Mouse (Mus musculus): ENCODE measurements at regions not wholly inside any gene's neighbourhood (a gene's known extent, or its start where the extent isn't known, plus 50 kb on each side); places are given as distances from the start of the nearest gene placed in this dataset.
A peak's percentile ranks its signal among the peaks of the same experiment; 100 is the strongest.

DNA sequence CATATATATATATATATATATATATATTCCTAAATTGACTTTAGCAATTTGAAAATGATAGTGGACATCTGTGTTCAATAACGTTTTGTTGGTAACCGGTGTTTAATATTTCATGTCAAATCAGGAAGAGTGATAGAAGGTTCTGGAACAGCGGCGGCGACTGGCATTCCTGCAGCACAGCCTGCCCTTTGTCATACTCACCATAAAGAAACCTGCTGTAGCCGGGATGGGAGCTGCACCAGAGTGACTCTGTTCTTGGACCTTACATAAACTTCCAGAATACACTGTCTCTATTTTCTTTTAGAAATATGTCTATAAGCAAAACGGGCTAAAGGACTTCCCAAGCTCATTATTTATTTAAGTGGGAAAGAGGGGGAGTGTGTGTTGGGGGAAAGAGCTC is 731.5 kb downstream of the Egfem1 start:
- Histone ChIP-seq H3K9ac (ENCODE audit: low read depth, low read length) (no peak overlapping the region), H3K4me1 (ENCODE audit: control insufficient read depth, insufficient read depth, low read length) (no peaks in the 10 kb centered on the region), H3K36me3 (ENCODE audit: control insufficient read depth, insufficient read depth, low read length) (no peaks in the 10 kb centered on the region), H3K27me3 (ENCODE audit: control insufficient read depth, insufficient read depth, low read length) (no peaks in the 10 kb centered on the region), H3K4me3 (no peak overlapping the region), H3K27ac (no peak overlapping the region), H3K79me2 (replicated peaks; ENCODE audit: control insufficient read depth, insufficient read depth, low read length) (no peaks in the 10 kb centered on the region)
- intact Hi-C loops (cut with DNase I) = loop anchor here (1.0 to 10.0 kb wide), 3 partner anchors 184 to 702 kb away; no protein-coding TSS in a partner anchor
- no peak for DNase-seq
- TF ChIP-seq POLR2A (IDR thresholded peaks at IDR 0.05; ENCODE audit: insufficient read depth, low read depth, low read length) (no peak), CTCF (IDR thresholded peaks at IDR 0.05) (no peak), EP300 (IDR thresholded peaks at IDR 0.05; ENCODE audit: insufficient read depth, low read depth, low read length) (no peak)
- 55% methylated on average over 7 of the region's 7 CpGs for WGBS

- DNase-seq = no peak
Measured at GRCm38 (mm10) chr3:29812480-29813240, 730.8 kb downstream of the Egfem1 start.

GRCm38 (mm10) chr3:29806046-29806445 is 724.2 kb downstream of the Egfem1 start:
- Histone ChIP-seq H3K27ac (no peak overlapping the region), H3K27me3 (ENCODE audit: control insufficient read depth, insufficient read depth, low read length) (no peaks in the 10 kb centered on the region), H3K79me2 (replicated peaks; ENCODE audit: control insufficient read depth, insufficient read depth, low read length) (no peaks in the 10 kb centered on the region), H3K4me3 (no peak overlapping the region), H3K36me3 (ENCODE audit: control insufficient read depth, insufficient read depth, low read length) (no peaks in the 10 kb centered on the region), H3K4me1 (ENCODE audit: control insufficient read depth, insufficient read depth, low read length) (no peaks in the 10 kb centered on the region), H3K9ac (ENCODE audit: low read depth, low read length) (no peak overlapping the region)
- TF ChIP-seq POLR2A (IDR thresholded peaks at IDR 0.05; ENCODE audit: insufficient read depth, low read depth, low read length) = no peak
- TF ChIP-seq EP300 (IDR thresholded peaks at IDR 0.05; ENCODE audit: insufficient read depth, low read depth, low read length) = no peak
- no peak for TF ChIP-seq CTCF (IDR thresholded peaks at IDR 0.05)
- DNase-seq = no peak
- intact Hi-C loops (cut with DNase I) = no loop called here
- WGBS = 73% methylated on average over 2 of the region's 2 CpGs

More at GRCm38 (mm10) chr3:29812480-29813240, 730.8 kb downstream of the Egfem1 start:
- Histone ChIP-seq H3K4me3 (no peak overlapping the region), H3K79me2 (replicated peaks; ENCODE audit: control insufficient read depth, insufficient read depth, low read length) (no peaks in the 10 kb centered on the region), H3K27me3 (ENCODE audit: control insufficient read depth, insufficient read depth, low read length) (no peaks in the 10 kb centered on the region), H3K36me3 (ENCODE audit: control insufficient read depth, insufficient read depth, low read length) (no peaks in the 10 kb centered on the region), H3K4me1 (ENCODE audit: control insufficient read depth, insufficient read depth, low read length) (no peaks in the 10 kb centered on the region), H3K9ac (ENCODE audit: low read depth, low read length) (no peak overlapping the region), H3K27ac (no peak overlapping the region)
- intact Hi-C loops (cut with DNase I) = loop anchor here (1.0 to 10.0 kb wide), 3 partner anchors 185 to 703 kb away; no protein-coding TSS in a partner anchor
- 45% methylated on average over 14 of the region's 14 CpGs for WGBS
- TF ChIP-seq CTCF (IDR thresholded peaks at IDR 0.05) (peak; percentile 81), POLR2A (IDR thresholded peaks at IDR 0.05; ENCODE audit: insufficient read depth, low read depth, low read length) (no peak), EP300 (IDR thresholded peaks at IDR 0.05; ENCODE audit: insufficient read depth, low read depth, low read length) (no peak)

GRCm38 (mm10) chr3:29803456-29803855 is 721.6 kb downstream of the Egfem1 start:
- Histone ChIP-seq H3K36me3 (ENCODE audit: control insufficient read depth, insufficient read depth, low read length) (no peaks in the 10 kb centered on the region), H3K79me2 (replicated peaks; ENCODE audit: control insufficient read depth, insufficient read depth, low read length) (no peaks in the 10 kb centered on the region), H3K27ac (no peak overlapping the region), H3K27me3 (ENCODE audit: control insufficient read depth, insufficient read depth, low read length) (no peaks in the 10 kb centered on the region), H3K4me1 (ENCODE audit: control insufficient read depth, insufficient read depth, low read length) (no peaks in the 10 kb centered on the region), H3K9ac (ENCODE audit: low read depth, low read length) (no peak overlapping the region), H3K4me3 (no peak overlapping the region)
- TF ChIP-seq CTCF (IDR thresholded peaks at IDR 0.05) (no peak), EP300 (IDR thresholded peaks at IDR 0.05; ENCODE audit: insufficient read depth, low read depth, low read length) (no peak), POLR2A (IDR thresholded peaks at IDR 0.05; ENCODE audit: insufficient read depth, low read depth, low read length) (no peak)
- 66% methylated on average over 5 of the region's 5 CpGs for WGBS
- DNase-seq = no peak
- intact Hi-C loops (cut with DNase I) = no loop called here

GRCm38 (mm10) chr3:29801081-29801480 is 719.3 kb downstream of the Egfem1 start:
- no peak overlapping the region for H3K27ac ChIP-seq
- WGBS = 85% methylated on average over 3 of the region's 3 CpGs
- no peaks in the 10 kb centered on the region for H3K27me3 ChIP-seq (ENCODE audit: control insufficient read depth, insufficient read depth, low read length)
- H3K36me3 ChIP-seq (ENCODE audit: control insufficient read depth, insufficient read depth, low read length) = no peaks in the 10 kb centered on the region
- H3K79me2 ChIP-seq (replicated peaks; ENCODE audit: control insufficient read depth, insufficient read depth, low read length) = no peaks in the 10 kb centered on the region
- no peak overlapping the region for H3K9ac ChIP-seq (ENCODE audit: low read depth, low read length)
- no peaks in the 10 kb centered on the region for H3K4me1 ChIP-seq (ENCODE audit: control insufficient read depth, insufficient read depth, low read length)
- TF ChIP-seq EP300 (IDR thresholded peaks at IDR 0.05; ENCODE audit: insufficient read depth, low read depth, low read length) = no peak
- TF ChIP-seq CTCF (IDR thresholded peaks at IDR 0.05) = no peak
- TF ChIP-seq POLR2A (IDR thresholded peaks at IDR 0.05; ENCODE audit: insufficient read depth, low read depth, low read length) = no peak
- intact Hi-C loops (cut with DNase I) = no loop called here
- H3K4me3 ChIP-seq = no peak overlapping the region
- no peak for DNase-seq

- H3K4me1 ChIP-seq (ENCODE audit: control insufficient read depth, insufficient read depth, low read length) = no peaks in the 10 kb centered on the region
- no peaks in the 10 kb centered on the region for H3K79me2 ChIP-seq (replicated peaks; ENCODE audit: control insufficient read depth, insufficient read depth, low read length)
- no peak overlapping the region for H3K4me3 ChIP-seq
- H3K27ac ChIP-seq = no peak overlapping the region
- 61% methylated on average over 3 of the region's 3 CpGs for WGBS
- intact Hi-C loops (cut with DNase I) = no loop called here
- TF ChIP-seq CTCF (IDR thresholded peaks at IDR 0.05) (no peak), EP300 (IDR thresholded peaks at IDR 0.05; ENCODE audit: insufficient read depth, low read depth, low read length) (no peak), POLR2A (IDR thresholded peaks at IDR 0.05; ENCODE audit: insufficient read depth, low read depth, low read length) (no peak)
- no peaks in the 10 kb centered on the region for H3K36me3 ChIP-seq (ENCODE audit: control insufficient read depth, insufficient read depth, low read length)
- H3K27me3 ChIP-seq (ENCODE audit: control insufficient read depth, insufficient read depth, low read length) = no peaks in the 10 kb centered on the region
- no peak for DNase-seq
- H3K9ac ChIP-seq (ENCODE audit: low read depth, low read length) = no peak overlapping the region
Measured at GRCm38 (mm10) chr3:29774365-29774764, 692.5 kb downstream of the Egfem1 start.
